Mouse (Mus musculus): ENCODE data around the gene 9130019O22Rik. TPM values are rescaled to one million over a fixed set of nuclear protein-coding genes. Genes with fewer than 3 reads are reported as not detected.
A peak's percentile ranks its signal among the peaks of the same experiment; 100 is the strongest.
"Not testable (repeated sequence)": the region's sequence is repeated elsewhere in the genome, so short reads cannot be mapped to it uniquely, and the experiment has no call there.

The 9130019O22Rik gene
- polyA plus RNA-seq, 1 experiment: 5.1 TPM

DNA sequence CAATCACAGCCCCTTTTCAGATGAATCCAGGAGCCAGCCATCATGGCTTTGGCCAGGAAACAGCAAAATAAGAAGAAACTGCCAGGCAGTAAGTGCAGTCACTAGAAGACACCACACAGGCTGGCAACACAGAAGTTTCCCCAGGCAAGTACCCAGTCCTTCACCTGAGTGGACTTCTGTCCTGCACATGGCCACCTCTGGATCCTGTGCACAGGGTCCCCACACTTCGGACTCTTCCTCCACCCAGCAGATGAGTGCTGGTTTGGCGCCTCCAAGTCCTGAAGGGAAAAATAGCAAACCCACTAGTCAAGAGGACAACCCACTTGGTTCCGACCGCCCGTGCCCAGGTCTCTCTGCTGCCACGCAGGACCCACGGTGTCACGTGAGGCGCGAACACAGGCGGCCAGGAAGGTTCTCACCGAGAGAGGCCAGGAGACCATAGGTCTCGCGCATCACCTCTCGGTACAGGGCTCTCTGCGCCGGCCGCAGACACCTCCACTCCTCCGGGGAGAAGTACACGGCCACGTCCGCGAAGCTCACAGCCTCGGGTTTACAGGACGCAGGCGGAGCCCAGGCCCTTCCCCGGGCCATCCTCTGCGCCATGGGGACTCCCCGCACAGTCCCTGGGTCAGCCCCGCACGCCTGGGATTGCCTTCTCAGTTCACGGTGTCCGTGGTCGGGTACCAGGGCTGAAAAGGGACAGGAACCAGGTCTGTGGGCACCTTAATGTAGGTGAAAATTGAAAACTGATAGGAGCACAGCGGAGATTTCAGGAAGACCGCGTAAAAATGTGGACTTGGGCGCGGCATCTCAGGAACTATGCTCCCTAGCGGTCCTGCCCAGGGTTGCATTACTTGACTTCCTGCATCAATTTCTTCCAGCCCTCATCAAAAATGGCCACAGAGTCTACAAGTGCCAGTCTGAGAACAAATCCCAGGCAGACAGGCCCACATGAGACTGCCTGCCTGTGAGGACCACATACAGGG is 19.3 kb upstream of the 9130019O22Rik start, which contains the start of gene Zfp764:
Gene Zfp764 (minus strand): TSS at position 821 of the 986 bp plus-strand sequence.
- 3% methylated on average over 40 of the region's 40 CpGs for WGBS
- not testable (repeated sequence) for H3K4me1 ChIP-seq (ENCODE audit: control insufficient read depth, insufficient read depth, low read length)
- DNase-seq: peak; percentile 86
- TF ChIP-seq POLR2A (IDR thresholded peaks at IDR 0.05; ENCODE audit: borderline replicate concordance, extremely low read depth, low read depth, low read length) (peak; percentile 81; the same call in 1 of the 2 replicates), CTCF (IDR thresholded peaks at IDR 0.05; ENCODE audit: insufficient read depth, low read length) (peak; percentile 80)
- peak within 1 kb of the TSS; percentile 62 for H3K4me3 ChIP-seq (replicated peaks; ENCODE audit: extremely low read depth, low read depth, low read length)

DNA sequence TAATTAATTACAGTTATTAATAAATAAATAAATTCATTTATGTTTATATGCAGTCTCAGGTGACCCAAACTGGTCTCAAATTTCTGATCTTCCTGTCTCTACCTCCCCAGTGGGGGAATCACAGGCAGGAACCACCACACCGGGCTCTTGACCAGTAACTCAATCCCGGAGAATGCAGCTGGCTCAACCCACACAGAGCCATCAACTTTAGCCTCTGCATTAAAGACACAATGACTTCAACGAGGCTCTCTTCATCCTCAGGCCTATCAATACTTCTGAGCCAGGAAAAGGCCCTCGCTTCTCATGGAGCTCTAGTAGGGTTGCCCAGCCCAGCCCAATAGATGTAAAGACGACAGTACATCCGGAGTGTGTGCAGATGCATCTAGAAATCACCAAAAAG is 17.1 kb upstream of the 9130019O22Rik start:
- H3K4me3 ChIP-seq (replicated peaks; ENCODE audit: extremely low read depth, low read depth, low read length); H3K4me1 ChIP-seq (ENCODE audit: control insufficient read depth, insufficient read depth, low read length); DNase-seq: not testable (repeated sequence)
- WGBS: 95% methylated on average over 6 of the region's 6 CpGs

DNA sequence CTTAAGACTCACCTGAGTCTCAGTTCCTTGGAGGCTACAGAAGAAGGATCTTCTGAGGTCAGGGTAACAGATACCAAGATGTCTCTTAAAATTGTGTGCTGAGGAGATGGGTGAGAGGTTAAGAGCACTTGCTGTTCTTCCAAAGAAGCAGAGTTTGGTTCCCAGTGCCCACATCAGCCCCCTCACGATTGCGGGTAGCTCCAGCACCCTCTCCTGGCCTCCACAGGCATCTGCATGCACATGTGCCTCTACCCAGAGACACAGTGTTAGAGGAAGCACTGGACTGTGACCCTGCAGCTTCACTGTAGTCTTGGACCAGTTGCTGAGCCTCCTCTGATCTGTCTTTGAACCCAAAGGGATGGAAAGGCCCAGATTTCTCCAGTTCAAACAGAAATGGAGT is 16.0 kb upstream of the 9130019O22Rik start:
- Histone ChIP-seq H3K4me3 (replicated peaks; ENCODE audit: extremely low read depth, low read depth, low read length) (no peak overlapping the region), H3K4me1 (ENCODE audit: control insufficient read depth, insufficient read depth, low read length) (peaks cover 5% of the 10 kb centered on the region; the same call in 1 of the 2 replicates)
- DNase-seq: no peak
- WGBS: 42% methylated on average over 2 of the region's 2 CpGs
- peak; percentile 11; the same call in 1 of the 2 replicates for TF ChIP-seq CTCF (IDR thresholded peaks at IDR 0.05; ENCODE audit: insufficient read depth, low read length)
- TF ChIP-seq POLR2A (IDR thresholded peaks at IDR 0.05; ENCODE audit: borderline replicate concordance, extremely low read depth, low read depth, low read length): no peak

DNA sequence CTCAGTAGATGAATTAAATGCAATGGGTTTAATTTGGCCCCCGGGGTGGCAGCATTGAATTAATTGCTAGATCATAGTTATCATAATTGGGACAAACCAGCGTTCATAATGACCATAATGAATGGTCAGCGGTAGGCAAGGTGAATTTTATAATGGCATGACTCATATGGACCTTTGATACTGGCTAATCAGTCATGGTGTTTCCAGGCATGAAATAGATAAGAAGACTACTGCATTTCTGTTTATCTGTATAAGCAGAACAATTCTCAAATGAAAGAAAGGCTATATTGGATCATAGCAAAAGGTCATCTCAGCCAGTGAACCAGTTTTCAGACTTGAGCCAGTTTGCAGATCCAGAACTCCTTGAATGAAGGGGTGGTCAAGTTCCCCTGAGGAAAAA is 13.4 kb upstream of the 9130019O22Rik start:
- DNase-seq: no peak
- WGBS: 55% methylated on average over 3 of the region's 3 CpGs
- Histone ChIP-seq H3K4me1 (ENCODE audit: control insufficient read depth, insufficient read depth, low read length) (no peaks in the 10 kb centered on the region), H3K4me3 (replicated peaks; ENCODE audit: extremely low read depth, low read depth, low read length) (no peak overlapping the region)
- TF ChIP-seq POLR2A (IDR thresholded peaks at IDR 0.05; ENCODE audit: borderline replicate concordance, extremely low read depth, low read depth, low read length): no peak
- no peak for TF ChIP-seq CTCF (IDR thresholded peaks at IDR 0.05; ENCODE audit: insufficient read depth, low read length)

DNA sequence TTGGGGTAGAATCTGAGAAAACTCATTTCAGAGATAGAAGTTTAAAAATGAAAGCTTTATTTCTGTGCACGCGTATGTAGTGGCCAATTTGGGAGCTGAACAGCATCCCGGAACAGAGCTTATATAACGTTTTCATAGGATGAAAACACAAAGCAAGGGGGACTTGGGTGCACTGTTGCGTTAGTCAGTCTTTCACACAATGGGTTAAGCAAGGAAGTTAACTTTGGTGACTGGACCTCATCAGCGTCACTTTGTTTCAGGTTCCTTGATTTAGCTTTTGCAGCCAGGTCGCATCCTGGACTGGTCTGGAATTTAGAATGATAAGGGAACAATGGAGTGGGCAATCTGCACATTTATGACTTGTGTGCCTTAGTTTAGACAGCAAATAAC is 7.0 kb upstream of the 9130019O22Rik start:
- TF ChIP-seq CTCF (IDR thresholded peaks at IDR 0.05; ENCODE audit: insufficient read depth, low read length) (no peak), POLR2A (IDR thresholded peaks at IDR 0.05; ENCODE audit: borderline replicate concordance, extremely low read depth, low read depth, low read length) (no peak)
- Histone ChIP-seq H3K4me1 (ENCODE audit: control insufficient read depth, insufficient read depth, low read length) (peaks cover 9% of the 10 kb centered on the region; the same call in 1 of the 2 replicates), H3K4me3 (replicated peaks; ENCODE audit: extremely low read depth, low read depth, low read length) (peak overlapping the region; percentile 73)
- WGBS: 2% methylated on average over 7 of the region's 7 CpGs
- DNase-seq: no peak

DNA sequence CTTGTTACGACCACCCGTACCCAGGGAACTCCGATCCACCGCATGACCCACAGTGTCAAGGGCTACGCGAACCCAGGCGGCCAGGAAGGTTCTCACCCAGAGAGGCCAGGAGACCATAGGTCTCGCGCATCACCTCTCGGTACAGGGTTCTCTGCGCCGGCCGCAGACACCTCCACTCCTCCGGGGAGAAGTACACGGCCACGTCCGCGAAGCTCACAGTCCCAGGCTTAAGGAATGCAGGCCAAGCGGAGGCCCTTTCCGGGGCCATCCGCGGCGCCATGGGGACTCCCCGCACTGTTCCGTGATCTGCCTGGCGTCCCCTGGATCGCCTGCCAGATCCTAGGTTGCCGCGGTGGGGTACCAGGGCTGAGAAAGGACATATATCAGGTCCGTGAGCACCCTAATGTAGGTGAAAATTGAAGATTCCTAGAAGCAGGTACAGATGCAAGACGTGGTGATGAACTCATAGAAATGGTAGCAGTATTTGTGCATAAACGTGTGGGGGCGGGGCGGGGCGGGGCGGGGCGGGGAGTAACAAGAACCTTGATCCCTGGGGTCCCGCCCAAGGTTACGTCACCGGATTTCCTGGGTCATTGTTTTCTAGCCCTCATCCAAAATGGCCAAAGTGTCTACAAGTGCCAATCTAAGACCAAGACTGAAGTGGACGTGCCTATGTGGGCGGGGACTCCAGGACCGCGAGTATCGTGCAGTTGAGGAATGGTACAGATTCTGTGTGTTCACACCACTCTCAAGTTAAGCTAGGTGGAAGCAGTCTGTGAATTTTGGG is 6.4 kb upstream of the 9130019O22Rik start, which contains the start of gene E430018J23Rik:
Gene E430018J23Rik (minus strand): TSS at position 473 of the 787 bp plus-strand sequence.
- DNase-seq: peak; percentile 95
- H3K4me1 ChIP-seq (ENCODE audit: control insufficient read depth, insufficient read depth, low read length): peaks cover 9% of the 10 kb centered on the region; the same call in 1 of the 2 replicates
- under 1% methylated on average over 45 of the region's 45 CpGs for WGBS
- TF ChIP-seq POLR2A (IDR thresholded peaks at IDR 0.05; ENCODE audit: borderline replicate concordance, extremely low read depth, low read depth, low read length) (peak; percentile 86; the same call in 1 of the 2 replicates), CTCF (IDR thresholded peaks at IDR 0.05; ENCODE audit: insufficient read depth, low read length) (no peak)
- peak within 1 kb of the TSS; percentile 97 for H3K4me3 ChIP-seq (replicated peaks; ENCODE audit: extremely low read depth, low read depth, low read length)

DNA sequence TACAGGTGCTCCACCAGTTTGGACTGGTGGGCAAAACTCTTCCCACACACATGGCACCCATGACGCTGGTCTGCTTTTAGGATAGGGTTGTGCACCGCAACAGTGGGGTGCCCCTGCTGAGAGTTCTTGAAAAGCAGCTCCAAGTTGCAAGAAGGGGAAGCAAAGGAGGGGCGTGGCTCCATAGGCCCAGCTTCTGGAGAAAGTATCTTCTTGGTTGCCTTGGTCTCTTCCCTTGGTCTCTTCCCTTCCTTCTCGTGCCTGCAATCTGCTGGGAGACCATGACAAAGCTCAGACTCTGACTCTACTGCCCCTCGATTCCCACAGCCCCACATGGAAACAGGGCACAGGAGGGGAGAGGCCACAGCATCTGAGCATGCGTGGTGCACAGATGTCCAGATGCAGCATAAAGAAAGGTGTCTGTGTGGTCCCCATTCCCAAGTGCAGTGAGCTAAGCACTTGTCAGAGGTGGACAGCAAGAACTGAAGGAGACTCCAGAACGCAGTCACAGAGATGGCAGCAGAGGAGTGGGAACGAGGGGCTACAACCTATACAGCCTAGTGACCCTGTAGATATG is 5.4 kb upstream of the 9130019O22Rik start:
- Histone ChIP-seq H3K4me3 (replicated peaks; ENCODE audit: extremely low read depth, low read depth, low read length) (no peak overlapping the region), H3K4me1 (ENCODE audit: control insufficient read depth, insufficient read depth, low read length) (peaks cover 9% of the 10 kb centered on the region; the same call in 1 of the 2 replicates)
- WGBS: 77% methylated on average over 8 of the region's 8 CpGs
- TF ChIP-seq POLR2A (IDR thresholded peaks at IDR 0.05; ENCODE audit: borderline replicate concordance, extremely low read depth, low read depth, low read length): no peak
- no peak for TF ChIP-seq CTCF (IDR thresholded peaks at IDR 0.05; ENCODE audit: insufficient read depth, low read length)
- no peak for DNase-seq

DNA sequence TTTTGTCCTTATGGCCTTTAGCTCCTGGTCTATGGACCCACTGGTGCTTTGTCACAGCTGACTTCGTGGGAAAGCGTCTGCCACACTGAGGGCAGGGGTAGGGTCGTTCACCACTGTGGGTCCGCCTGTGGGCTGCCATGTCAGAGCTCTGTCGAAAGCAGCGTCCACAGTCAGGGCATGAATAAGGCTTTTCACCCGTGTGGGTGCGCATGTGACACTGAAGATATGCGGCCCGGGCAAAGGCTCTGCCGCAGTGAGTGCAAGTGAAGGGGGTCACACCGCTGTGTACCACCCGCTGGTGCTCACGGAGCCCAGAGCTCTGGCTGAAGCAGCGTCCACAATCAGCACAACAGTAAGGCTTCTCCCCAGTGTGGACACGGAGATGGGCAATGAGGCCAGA is 4.6 kb upstream of the 9130019O22Rik start:
- no peak for DNase-seq
- peaks cover 9% of the 10 kb centered on the region; the same call in 1 of the 2 replicates for H3K4me1 ChIP-seq (ENCODE audit: control insufficient read depth, insufficient read depth, low read length)
- TF ChIP-seq CTCF (IDR thresholded peaks at IDR 0.05; ENCODE audit: insufficient read depth, low read length): no peak
- no peak for TF ChIP-seq POLR2A (IDR thresholded peaks at IDR 0.05; ENCODE audit: borderline replicate concordance, extremely low read depth, low read depth, low read length)
- no peak overlapping the region for H3K4me3 ChIP-seq (replicated peaks; ENCODE audit: extremely low read depth, low read depth, low read length)
- WGBS: 95% methylated on average over 16 of the region's 16 CpGs

DNA sequence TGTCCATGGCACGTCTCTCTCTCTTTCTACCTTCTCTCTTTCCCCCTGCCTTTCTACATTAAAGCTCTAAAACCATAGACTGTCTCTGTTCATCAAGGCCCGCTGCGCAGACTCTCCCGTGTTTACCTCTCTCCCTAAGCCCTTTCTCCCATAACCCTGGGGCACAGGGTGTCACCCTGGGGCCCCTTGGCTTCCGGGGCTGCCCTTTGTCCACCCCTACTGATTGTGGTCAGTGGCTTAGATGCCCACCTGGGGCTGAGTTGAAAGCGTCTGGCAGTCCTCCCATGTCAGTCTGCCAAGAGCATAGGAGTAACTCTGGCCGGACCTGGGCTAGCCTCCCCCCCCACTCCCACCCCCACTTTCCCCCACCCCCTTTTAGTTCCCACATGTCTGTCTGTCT is 3.3 kb upstream of the 9130019O22Rik start:
- TF ChIP-seq POLR2A (IDR thresholded peaks at IDR 0.05; ENCODE audit: borderline replicate concordance, extremely low read depth, low read depth, low read length): no peak
- TF ChIP-seq CTCF (IDR thresholded peaks at IDR 0.05; ENCODE audit: insufficient read depth, low read length): no peak
- no peak for DNase-seq
- 79% methylated on average over 7 of the region's 7 CpGs for WGBS
- Histone ChIP-seq H3K4me3 (replicated peaks; ENCODE audit: extremely low read depth, low read depth, low read length) (no peak overlapping the region), H3K4me1 (ENCODE audit: control insufficient read depth, insufficient read depth, low read length) (peaks cover 9% of the 10 kb centered on the region; the same call in 1 of the 2 replicates)

DNA sequence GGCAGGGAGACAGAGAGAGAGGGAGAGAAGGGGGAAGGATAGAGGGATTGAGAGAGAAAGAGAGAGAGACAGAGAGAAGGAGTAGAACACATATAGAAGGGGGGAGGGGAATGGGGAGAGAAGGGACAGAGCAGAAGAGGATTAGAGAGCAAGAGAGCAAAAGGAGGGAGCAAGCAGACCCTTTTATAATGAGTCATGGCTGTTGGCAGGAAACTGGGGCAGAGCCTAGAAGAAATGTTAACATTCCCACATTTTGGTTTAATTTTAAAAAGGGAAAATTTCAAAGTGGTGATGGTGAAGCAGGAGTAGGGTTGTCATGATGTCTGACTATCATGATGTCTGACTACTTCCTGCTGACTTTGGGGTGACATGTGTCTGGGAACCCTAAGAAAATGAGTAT is 1.2 kb upstream of the 9130019O22Rik start:
- not testable (repeated sequence) for H3K4me3 ChIP-seq (replicated peaks; ENCODE audit: extremely low read depth, low read depth, low read length); DNase-seq; H3K4me1 ChIP-seq (ENCODE audit: control insufficient read depth, insufficient read depth, low read length)

DNA sequence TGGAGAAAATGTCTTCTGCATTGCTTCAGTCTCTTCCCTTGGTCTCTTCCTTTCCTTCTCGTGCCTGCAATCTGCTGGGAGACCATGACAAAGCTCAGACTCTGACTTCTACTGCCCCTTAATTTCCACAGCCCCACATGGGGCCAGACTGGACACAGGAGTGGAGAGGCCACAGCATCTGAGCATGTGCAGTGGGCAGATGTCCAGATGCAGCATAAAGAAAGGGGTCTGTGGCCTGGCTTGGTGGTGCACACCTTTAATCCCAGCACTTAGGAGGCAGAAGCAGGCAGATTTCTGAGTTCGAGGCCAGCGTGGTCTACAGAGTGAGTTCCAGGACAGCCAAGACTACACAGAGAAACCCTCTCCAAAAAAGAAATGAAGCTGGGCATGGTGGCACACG is 1.4 kb downstream of the 9130019O22Rik start:
- not testable (repeated sequence) for H3K4me3 ChIP-seq (replicated peaks; ENCODE audit: extremely low read depth, low read depth, low read length); H3K4me1 ChIP-seq (ENCODE audit: control insufficient read depth, insufficient read depth, low read length); DNase-seq
- 95% methylated on average over 4 of the region's 4 CpGs for WGBS
